Mouse (Mus musculus) hindbrain, embryonic 14.5 days (tissue): ENCODE data around the gene Paox. TPM values are rescaled to one million over a fixed set of nuclear protein-coding genes. Genes with fewer than 3 reads are reported as not detected.

Experiments
- ATAC-seq: fragments of 200-750 bp; cut with Nextera tagmentation; 2 replicates; pipeline ENCODE4 v1.8.0; 2017; ENCODE audit warnings: moderate number of reproducible peaks, mild to moderate bottlenecking, moderate TSS enrichment, moderate library complexity; ENCODE audit not compliant: low FRiP score
- DNase-seq: peaks from one replicate; pipeline ENCODE4 v3.0.0-alpha.2; 2015; ENCODE audit warnings: low spot score
- H3K27ac ChIP-seq: fragments of 300-500 bp; sonication (generic); 2 replicates; pipeline ENCODE4 v1.5.1; 2014; ENCODE audit warnings: mild to moderate bottlenecking, moderate library complexity
- H3K27me3 ChIP-seq: fragments of 300-500 bp; sonication (generic); 2 replicates; pipeline ENCODE4 v1.6.1; 2014; ENCODE audit warnings: mild to moderate bottlenecking, low read length, mixed read lengths; ENCODE audit not compliant: control insufficient read depth, insufficient read depth
- H3K36me3 ChIP-seq: fragments of 300-500 bp; sonication (generic); replicated peaks from 2 replicates; pipeline ENCODE4 v1.6.1; 2014; ENCODE audit not compliant: control insufficient read depth, insufficient read depth
- H3K4me1 ChIP-seq: fragments of 300-500 bp; sonication (generic); replicated peaks from 2 replicates; pipeline ENCODE4 v1.6.1; 2014; ENCODE audit warnings: antibody characterized with exemption, low read length, mixed read lengths; ENCODE audit not compliant: control insufficient read depth, insufficient read depth
- H3K4me2 ChIP-seq: fragments of 300-500 bp; sonication (generic); replicated peaks from 2 replicates; pipeline ENCODE4 v1.6.1; 2014; ENCODE audit warnings: mild to moderate bottlenecking, moderate library complexity
- H3K4me3 ChIP-seq: fragments of 300-500 bp; sonication (generic); replicated peaks from 2 replicates; pipeline ENCODE4 v1.5.1; 2014; ENCODE audit warnings: mild to moderate bottlenecking, low read length
- H3K9ac ChIP-seq: fragments of 300-500 bp; sonication (generic); 2 replicates; pipeline ENCODE4 v1.6.1; 2014
- H3K9me3 ChIP-seq: fragments of 300-500 bp; sonication (generic); 2 replicates; pipeline ENCODE4 v1.6.1; 2016; ENCODE audit warnings: low read length; ENCODE audit not compliant: control insufficient read depth
- WGBS: fragments of 180-500 bp; shearing (Covaris S2); extraction: QIAGEN DNeasy Blood & Tissue Kit; methylation state at CpG from one replicate; pipeline ENCODE4 v1.1.7; 2014; 5-methylcytosine and 5-hydroxymethylcytosine counted together
- polyA plus RNA-seq: library from polyadenylated mRNA; unstranded; fragments of >200 nt; fragmentation: Nextera tagmentation; extraction: Ambion mirVana; gene quantifications from 2 replicates; pipeline ENCODE4 v1.2.1, GENCODE M21; 2014

Paox gene
- 9.2 and 10.7 TPM in 2 replicates for polyA plus RNA-seq

DNA sequence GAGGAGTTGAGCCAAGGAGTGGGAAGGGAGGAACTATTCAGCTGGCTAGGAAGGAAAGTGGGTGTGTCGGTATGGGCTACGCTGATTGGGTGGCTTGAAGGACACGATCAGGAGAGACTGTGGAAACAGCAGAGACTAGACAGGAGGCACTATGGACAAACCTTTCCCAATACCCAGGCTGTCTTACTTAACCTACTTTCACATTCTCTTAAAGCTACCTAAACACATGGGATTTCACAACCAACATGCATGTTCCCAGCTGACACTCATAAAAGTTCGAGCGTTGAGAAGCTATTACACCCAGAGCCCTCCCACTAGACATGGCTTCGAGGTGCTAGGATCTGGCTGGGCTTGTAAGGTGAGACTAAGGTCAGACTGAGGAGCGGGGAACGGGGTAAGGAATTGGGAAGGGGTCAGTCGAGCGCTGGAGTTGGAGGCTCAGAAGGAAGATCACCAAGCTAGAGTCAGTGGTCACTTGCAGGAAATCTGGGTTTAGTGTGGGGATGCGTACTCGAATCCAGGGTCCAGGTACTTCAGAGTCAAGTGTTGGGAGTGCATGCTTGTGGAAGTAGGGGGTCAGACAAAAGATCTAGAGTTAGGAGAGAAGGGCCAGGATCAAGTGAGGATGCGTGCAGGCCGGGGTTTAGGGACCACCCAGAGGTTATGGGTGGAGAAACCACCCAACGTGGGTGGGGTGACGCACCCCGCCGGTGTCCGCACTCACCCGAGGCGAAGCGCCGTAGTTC, at the start of gene Paox:
Paox (plus strand) TSS at position 217 of the 746 bp plus-strand sequence.
- 3% methylated on average over 23 of the region's 23 CpGs for WGBS
- ATAC-seq (peak; percentile 68; the same call in 1 of the 2 replicates), DNase-seq (peak; percentile 48)
- peak within 1 kb of the TSS; percentile 87 for H3K27ac ChIP-seq
- no peaks in the 10 kb centered on the region for H3K27me3 ChIP-seq
- peaks cover 10% of the 10 kb centered on the region; the same call in 1 of the 2 replicates for H3K4me1 ChIP-seq
- no peaks in the 10 kb centered on the region for H3K9me3 ChIP-seq
- H3K9ac ChIP-seq = peak within 1 kb of the TSS; percentile 83
- H3K4me2 ChIP-seq = peak within 1 kb of the TSS; percentile 87
- peak within 1 kb of the TSS; percentile 78 for H3K4me3 ChIP-seq
- H3K36me3 ChIP-seq = peaks cover 22% of the 10 kb centered on the region

DNA sequence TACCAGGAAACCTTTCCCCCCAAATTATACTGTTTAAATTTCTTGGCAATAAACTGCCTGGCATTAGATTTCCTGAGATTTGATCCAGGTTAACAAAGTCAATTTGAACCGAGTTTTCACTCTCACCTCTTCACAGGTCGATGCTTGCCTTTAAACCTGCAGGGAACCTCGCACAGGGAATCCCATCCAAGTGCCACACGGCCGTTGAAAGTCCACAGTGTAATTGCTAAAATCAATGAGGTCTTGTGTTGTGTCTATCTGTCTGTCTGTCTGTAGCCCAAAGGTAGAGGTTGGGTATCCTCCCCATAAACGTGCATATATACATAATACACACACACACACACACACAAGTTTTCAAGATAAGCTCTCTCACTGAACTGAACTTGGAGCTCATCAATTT, 48.2 kb upstream of the Paox start:
- DNase-seq = no peak
- Histone ChIP-seq H3K4me3 (no peak overlapping the region), H3K27me3 (peaks cover 11% of the 10 kb centered on the region; the same call in 1 of the 2 replicates), H3K4me1 (no peaks in the 10 kb centered on the region), H3K9ac (no peak overlapping the region), H3K27ac (no peak overlapping the region), H3K9me3 (no peaks in the 10 kb centered on the region), H3K4me2 (no peak overlapping the region), H3K36me3 (peaks cover 16% of the 10 kb centered on the region)
- ATAC-seq = no peak
- 74% methylated on average over 6 of the region's 6 CpGs for WGBS

DNA sequence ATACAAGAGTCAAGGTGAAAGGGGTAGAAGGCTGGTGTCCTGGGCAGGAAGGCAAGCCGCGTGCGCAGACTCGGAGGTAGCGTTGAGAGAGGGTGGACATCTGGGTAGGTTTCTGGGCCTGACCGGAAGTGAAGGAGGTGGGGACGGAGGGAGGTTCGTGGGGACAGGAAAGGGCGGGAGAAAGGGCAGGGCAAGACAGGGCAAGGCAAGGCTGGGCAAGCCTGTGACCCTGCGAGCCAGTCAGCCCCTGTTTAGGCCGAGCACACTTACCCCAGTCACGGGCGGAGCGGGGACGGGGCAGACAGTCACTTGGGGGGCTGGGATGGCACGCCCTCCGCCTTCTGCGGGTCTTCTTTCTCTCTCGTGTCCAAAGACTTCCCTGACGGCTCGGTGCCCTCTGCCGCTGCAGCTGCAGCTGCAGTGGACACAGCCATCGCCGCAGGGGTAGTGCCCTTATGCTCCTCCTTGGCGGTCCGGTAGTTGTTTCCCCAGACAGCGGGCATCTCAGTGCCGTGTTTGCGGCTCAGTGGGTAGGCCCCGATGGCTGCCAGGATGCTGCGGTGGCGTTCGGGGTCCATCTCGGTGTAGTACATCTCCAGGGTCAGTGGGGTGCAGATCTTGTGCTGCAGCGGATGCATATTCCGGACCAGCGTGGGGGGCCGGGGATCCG, 45.4 kb upstream of the Paox start:
- ATAC-seq (no peak), DNase-seq (no peak)
- Histone ChIP-seq H3K4me3 (0 out of 2 replicates have a peak overlapping the region, but pooled peaks have one; percentile 13), H3K9me3 (no peaks in the 10 kb centered on the region), H3K9ac (no peak overlapping the region), H3K4me1 (no peaks in the 10 kb centered on the region), H3K27ac (no peak overlapping the region), H3K27me3 (peaks cover 5% of the 10 kb centered on the region; the same call in 1 of the 2 replicates), H3K36me3 (peaks cover 27% of the 10 kb centered on the region), H3K4me2 (peak overlapping the region; percentile 37)
- WGBS = 37% methylated on average over 39 of the region's 39 CpGs

DNA sequence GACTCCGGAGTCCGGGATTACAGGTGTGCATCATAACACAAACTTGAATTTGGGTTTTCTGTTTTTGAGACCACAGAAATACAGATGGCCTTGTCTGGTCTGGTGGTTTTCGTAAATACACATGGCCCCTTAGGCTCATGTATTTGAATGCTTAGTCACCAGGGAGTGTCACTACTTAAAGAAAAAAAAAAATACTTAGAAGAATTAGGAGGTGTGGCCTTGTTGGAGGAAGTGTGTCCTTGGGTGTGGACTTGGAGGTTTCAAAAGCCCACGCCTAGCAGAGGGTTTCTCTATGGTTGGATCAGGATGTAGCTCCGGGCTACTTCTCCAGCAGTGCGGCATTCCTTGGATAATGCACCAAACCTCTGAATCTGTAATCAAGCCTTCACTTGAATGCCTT, 37.9 kb upstream of the Paox start:
- WGBS = 78% methylated on average over 6 of the region's 6 CpGs
- Histone ChIP-seq H3K4me1 (peaks cover 16% of the 10 kb centered on the region), H3K27me3 (no peaks in the 10 kb centered on the region), H3K36me3 (0 out of 2 replicates have a peak, but pooled peaks cover 11% of the 10 kb centered on the region), H3K27ac (no peak overlapping the region), H3K4me3 (no peak overlapping the region), H3K9me3 (no peaks in the 10 kb centered on the region), H3K9ac (no peak overlapping the region), H3K4me2 (no peak overlapping the region)
- DNase-seq (no peak), ATAC-seq (no peak)

DNA sequence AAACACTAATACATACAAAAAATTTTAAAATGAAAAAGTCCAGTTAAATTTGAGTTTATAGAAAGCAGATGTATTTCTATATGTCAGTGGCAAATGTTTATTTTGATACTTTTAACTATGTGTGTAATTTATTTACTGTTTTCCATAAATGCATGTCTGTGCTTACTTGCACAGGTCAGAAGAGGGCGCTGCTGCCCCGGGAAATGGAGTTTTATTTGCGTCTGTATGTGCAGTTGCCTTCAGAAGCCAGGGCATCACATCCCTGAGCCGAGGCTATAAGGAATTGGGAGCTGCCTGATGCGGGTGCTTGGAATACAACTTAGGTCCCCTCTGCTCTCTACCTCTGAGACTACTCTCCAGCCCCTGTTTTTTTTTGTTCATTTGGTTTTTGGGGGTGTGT, 36.9 kb upstream of the Paox start:
- H3K27me3 ChIP-seq = no peaks in the 10 kb centered on the region
- 0 out of 2 replicates have a peak, but pooled peaks cover 3% of the 10 kb centered on the region for H3K36me3 ChIP-seq
- DNase-seq (peak; percentile 90), ATAC-seq (no peak)
- no peaks in the 10 kb centered on the region for H3K9me3 ChIP-seq
- H3K9ac ChIP-seq = no peak overlapping the region
- H3K27ac ChIP-seq = no peak overlapping the region
- 4% methylated on average over 5 of the region's 5 CpGs for WGBS
- peaks cover 16% of the 10 kb centered on the region for H3K4me1 ChIP-seq
- H3K4me2 ChIP-seq = no peak overlapping the region
- H3K4me3 ChIP-seq = no peak overlapping the region

DNA sequence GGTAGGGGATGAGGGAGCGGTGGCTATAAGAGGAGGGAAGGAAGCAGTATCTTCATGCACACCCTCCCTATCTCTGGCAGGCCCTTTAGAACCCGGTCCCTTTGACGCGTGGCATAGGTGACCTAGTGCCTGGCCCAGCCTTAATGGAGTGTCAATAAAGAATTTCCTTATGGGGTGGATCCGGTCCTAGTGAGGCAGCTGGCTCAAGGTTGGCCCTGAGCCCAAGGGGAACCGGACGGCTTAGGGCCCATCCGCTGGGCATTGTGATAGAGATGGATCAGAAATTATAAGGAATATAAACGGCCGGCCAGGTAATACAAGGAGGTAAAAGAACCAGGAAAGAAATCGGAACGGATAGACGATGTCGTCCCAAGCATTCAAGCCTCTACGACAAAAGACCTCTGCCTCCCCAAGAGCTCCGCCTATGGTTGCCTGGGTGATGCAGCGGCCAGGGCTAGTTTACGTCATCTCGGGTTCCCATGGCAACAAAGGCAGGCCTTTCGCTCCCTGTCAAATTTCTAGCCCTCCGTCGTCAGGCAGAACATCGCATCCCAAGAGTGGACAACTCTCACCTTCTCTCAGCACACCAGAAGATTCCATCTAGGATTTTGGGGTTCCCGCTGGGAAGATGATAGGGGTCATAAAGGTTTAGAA, 35.0 kb upstream of the Paox start:
- WGBS = 2% methylated on average over 24 of the region's 24 CpGs
- no peaks in the 10 kb centered on the region for H3K9me3 ChIP-seq
- peak; percentile 95 for DNase-seq

DNA sequence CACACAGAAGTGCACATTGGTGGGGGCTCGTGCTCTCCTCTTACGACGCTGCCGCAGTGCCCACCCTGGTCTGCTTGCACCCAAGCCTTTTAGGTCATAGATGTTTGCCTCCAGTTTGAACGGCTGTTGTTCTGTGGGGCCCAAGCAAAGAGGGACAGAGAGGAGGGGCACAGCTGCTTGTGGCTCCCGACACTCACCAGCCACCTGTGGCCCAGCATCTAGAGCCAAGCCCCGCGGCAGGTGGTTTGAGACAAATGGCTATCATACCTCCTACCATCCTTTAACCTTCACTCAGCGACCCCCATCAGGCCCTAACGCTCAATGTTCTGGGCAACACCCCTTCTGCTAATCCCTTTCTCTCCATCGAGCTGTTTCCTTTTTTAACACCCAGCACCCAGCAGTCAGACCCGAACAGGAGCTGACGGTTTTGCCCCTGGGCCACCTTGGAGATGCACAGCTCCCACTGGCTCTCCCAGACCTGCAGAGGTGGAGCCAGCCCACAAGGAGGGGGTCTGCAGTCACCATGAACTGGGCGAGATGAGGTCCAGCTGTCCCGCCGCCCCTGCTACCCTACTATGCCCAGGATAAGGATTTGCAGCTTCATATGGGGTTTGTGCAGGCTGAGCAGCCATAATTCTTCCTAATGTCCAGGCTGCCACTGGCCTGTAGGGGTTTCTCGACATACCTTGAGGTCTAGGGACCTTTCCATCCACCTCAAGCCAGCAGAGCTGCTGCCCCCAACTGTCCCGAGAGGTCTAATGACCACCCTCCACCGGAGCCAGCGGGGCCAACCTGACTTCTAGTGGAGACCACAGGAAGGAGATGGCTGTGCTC, 34.0 kb upstream of the Paox start:
- Histone ChIP-seq H3K4me1 (peaks cover 16% of the 10 kb centered on the region), H3K9me3 (no peaks in the 10 kb centered on the region), H3K4me3 (peak overlapping the region; percentile 52), H3K9ac (peak overlapping the region; percentile 83), H3K4me2 (peak overlapping the region; percentile 72), H3K27me3 (no peaks in the 10 kb centered on the region), H3K36me3 (no peaks in the 10 kb centered on the region), H3K27ac (peak overlapping the region; percentile 95)
- no peak for DNase-seq
- ATAC-seq = peak; percentile 13
- 12% methylated on average over 20 of the region's 20 CpGs for WGBS

More for the DNA sequence above, 35.0 kb upstream of the Paox start:
- Histone ChIP-seq H3K4me2 (peak overlapping the region; percentile 72), H3K9ac (peak overlapping the region; percentile 83), H3K27ac (peak overlapping the region; percentile 95), H3K27me3 (no peaks in the 10 kb centered on the region), H3K4me3 (peak overlapping the region; percentile 52), H3K36me3 (no peaks in the 10 kb centered on the region), H3K4me1 (peaks cover 16% of the 10 kb centered on the region)
- ATAC-seq = peak; percentile 81

DNA sequence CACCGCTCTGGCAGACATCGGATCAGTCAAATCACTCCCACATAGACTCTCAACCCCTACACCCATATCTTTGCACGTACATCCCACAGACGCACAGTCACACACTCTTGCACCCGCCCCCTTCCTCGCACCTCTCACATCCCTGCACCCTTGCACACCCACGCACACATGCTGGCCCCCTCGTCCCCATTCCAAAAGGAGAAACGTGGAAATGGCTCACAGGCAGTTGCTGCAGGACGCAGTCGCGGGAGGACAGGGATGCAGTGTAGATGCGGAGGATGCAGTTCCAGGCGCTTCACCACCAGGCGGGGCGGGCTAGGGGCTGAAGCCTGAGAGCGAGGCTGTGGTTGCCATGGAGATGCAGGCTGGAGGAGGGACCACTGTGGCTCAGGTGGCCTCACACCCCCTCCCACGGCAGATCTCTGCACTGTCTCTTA, 33.3 kb upstream of the Paox start, which contains the start of gene Caly:
Caly (minus strand) TSS at position 307 of the 437 bp plus-strand sequence.
- Histone ChIP-seq H3K4me3 (peak within 1 kb of the TSS; percentile 52), H3K4me1 (peaks cover 16% of the 10 kb centered on the region), H3K4me2 (peak within 1 kb of the TSS; percentile 72), H3K9ac (peak within 1 kb of the TSS; percentile 83), H3K36me3 (no peaks in the 10 kb centered on the region), H3K27ac (peak within 1 kb of the TSS; percentile 95), H3K9me3 (no peaks in the 10 kb centered on the region), H3K27me3 (no peaks in the 10 kb centered on the region)
- peak; percentile 87 for DNase-seq
- peak; percentile 90 for ATAC-seq
- 1% methylated on average over 16 of the region's 18 CpGs for WGBS
